Mouse (Mus musculus): ENCODE data around the gene Olfr1423. TPM values are rescaled to one million over a fixed set of nuclear protein-coding genes. Genes with fewer than 3 reads are reported as not detected.

Gene Olfr1423
- polyA plus RNA-seq, 1 experiment from 2014 or later, result not detected

- H3K4me1 ChIP-seq (ENCODE audit: control insufficient read depth, insufficient read depth, low read length), result no peaks in the 10 kb centered on the region
- ATAC-seq (ENCODE audit: low FRiP score, low TSS enrichment) (no peak), DNase-seq (no peak)
- no peaks in the 10 kb centered on the region for H3K27me3 ChIP-seq (ENCODE audit: control insufficient read depth, insufficient read depth, low read length)
- no peak overlapping the region for H3K4me3 ChIP-seq (replicated peaks; ENCODE audit: low read depth, low read length)
- H3K27ac ChIP-seq (replicated peaks; ENCODE audit: low read depth, low read length), result no peak overlapping the region
- H3K9ac ChIP-seq (replicated peaks; ENCODE audit: low read length), result no peak overlapping the region
- no peaks in the 10 kb centered on the region for H3K36me3 ChIP-seq (ENCODE audit: control insufficient read depth, insufficient read depth, low read length)
- H3K9me3 ChIP-seq (ENCODE audit: control insufficient read depth, low read length), result no peaks in the 10 kb centered on the region
- no peak overlapping the region for H3K4me2 ChIP-seq (ENCODE audit: low read length)
- 88% methylated on average over 4 of the region's 4 CpGs for WGBS
Measured at GRCm38 (mm10) chr19:12024149-12024548, 17.0 kb downstream of the Olfr1423 start.

GRCm38 (mm10) chr19:12016192-12016591 is 24.9 kb downstream of the Olfr1423 start:
- no peak for ATAC-seq (ENCODE audit: low FRiP score, low TSS enrichment)
- Histone ChIP-seq H3K4me1 (ENCODE audit: control insufficient read depth, insufficient read depth, low read length) (no peaks in the 10 kb centered on the region), H3K27me3 (ENCODE audit: control insufficient read depth, insufficient read depth, low read length) (no peaks in the 10 kb centered on the region), H3K9me3 (ENCODE audit: control insufficient read depth, low read length) (no peaks in the 10 kb centered on the region), H3K4me3 (replicated peaks; ENCODE audit: low read depth, low read length) (no peak overlapping the region), H3K27ac (replicated peaks; ENCODE audit: low read depth, low read length) (no peak overlapping the region), H3K9ac (replicated peaks; ENCODE audit: low read length) (no peak overlapping the region), H3K4me2 (ENCODE audit: low read length) (no peak overlapping the region), H3K36me3 (ENCODE audit: control insufficient read depth, insufficient read depth, low read length) (no peaks in the 10 kb centered on the region)
- 55% methylated on average over 4 of the region's 4 CpGs for whole genome bisulfite sequencing
- no peak for DNase-seq

DNA sequence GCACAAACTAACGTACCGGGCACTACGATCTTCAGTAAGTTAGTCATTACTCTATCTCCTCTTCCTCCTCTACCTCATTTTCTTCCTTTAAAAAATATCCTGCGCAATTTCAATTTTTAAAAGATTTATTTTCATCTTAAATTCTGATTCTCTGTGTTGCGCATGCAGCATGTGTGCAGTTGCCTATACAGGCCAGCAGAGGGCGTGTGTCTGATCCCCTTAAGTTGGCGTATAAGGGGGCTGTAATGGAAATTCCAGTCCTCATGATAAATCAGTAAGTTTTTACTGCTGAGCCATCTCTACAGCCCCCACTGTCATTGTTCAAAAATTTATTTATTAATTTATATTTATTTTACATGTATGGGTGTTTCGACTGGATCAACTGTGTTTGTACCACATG is 25.4 kb downstream of the Olfr1423 start:
- Histone ChIP-seq H3K27ac (replicated peaks; ENCODE audit: low read depth, low read length) (no peak overlapping the region), H3K4me1 (ENCODE audit: control insufficient read depth, insufficient read depth, low read length) (no peaks in the 10 kb centered on the region), H3K9ac (replicated peaks; ENCODE audit: low read length) (no peak overlapping the region), H3K27me3 (ENCODE audit: control insufficient read depth, insufficient read depth, low read length) (no peaks in the 10 kb centered on the region), H3K9me3 (ENCODE audit: control insufficient read depth, low read length) (no peaks in the 10 kb centered on the region), H3K36me3 (ENCODE audit: control insufficient read depth, insufficient read depth, low read length) (no peaks in the 10 kb centered on the region), H3K4me3 (replicated peaks; ENCODE audit: low read depth, low read length) (no peak overlapping the region), H3K4me2 (ENCODE audit: low read length) (no peak overlapping the region)
- DNase-seq (peak; percentile 21), ATAC-seq (ENCODE audit: low FRiP score, low TSS enrichment) (no peak)
- WGBS, result 68% methylated on average over 8 of the region's 8 CpGs

DNA sequence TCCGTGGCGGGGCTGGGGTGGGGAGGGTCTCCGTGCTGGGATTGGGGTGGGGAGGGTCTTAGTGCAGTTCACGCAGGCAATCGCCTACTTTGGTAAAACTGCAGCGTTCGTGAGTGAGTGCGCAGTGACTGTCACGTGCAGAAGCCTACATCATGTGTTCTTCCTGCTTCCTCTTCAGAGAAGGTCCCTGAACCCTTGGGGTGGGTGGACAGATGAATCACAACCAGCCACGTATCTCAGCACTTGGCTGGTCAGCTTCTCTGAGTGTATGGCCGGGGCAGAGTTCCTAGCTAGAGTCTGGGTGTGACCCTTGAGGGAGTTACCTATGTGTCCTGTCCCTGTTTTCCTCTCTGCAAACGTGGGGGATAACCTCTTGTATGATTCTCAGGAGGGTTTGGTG is 27.9 kb downstream of the Olfr1423 start:
- H3K4me3 ChIP-seq (replicated peaks; ENCODE audit: low read depth, low read length), result peak overlapping the region; percentile 51
- no peaks in the 10 kb centered on the region for H3K36me3 ChIP-seq (ENCODE audit: control insufficient read depth, insufficient read depth, low read length)
- H3K4me2 ChIP-seq (ENCODE audit: low read length), result peak overlapping the region; percentile 59
- H3K9me3 ChIP-seq (ENCODE audit: control insufficient read depth, low read length), result no peaks in the 10 kb centered on the region
- DNase-seq, result peak; percentile 44
- H3K9ac ChIP-seq (replicated peaks; ENCODE audit: low read length), result 0 out of 2 replicates have a peak overlapping the region, but pooled peaks have one; percentile 34
- no peak overlapping the region for H3K27ac ChIP-seq (replicated peaks; ENCODE audit: low read depth, low read length)
- WGBS, result under 1% methylated on average over 12 of the region's 12 CpGs
- H3K27me3 ChIP-seq (ENCODE audit: control insufficient read depth, insufficient read depth, low read length), result no peaks in the 10 kb centered on the region
- no peak for ATAC-seq (ENCODE audit: low FRiP score, low TSS enrichment)
- H3K4me1 ChIP-seq (ENCODE audit: control insufficient read depth, insufficient read depth, low read length), result no peaks in the 10 kb centered on the region

- H3K27me3 ChIP-seq (ENCODE audit: control insufficient read depth, insufficient read depth, low read length), result no peaks in the 10 kb centered on the region
- no peaks in the 10 kb centered on the region for H3K9me3 ChIP-seq (ENCODE audit: control insufficient read depth, low read length)
- under 1% methylated on average over 10 of the region's 10 CpGs for WGBS
- H3K9ac ChIP-seq (replicated peaks; ENCODE audit: low read length), result no peak overlapping the region
- ATAC-seq (ENCODE audit: low FRiP score, low TSS enrichment) (no peak), DNase-seq (no peak)
- no peaks in the 10 kb centered on the region for H3K36me3 ChIP-seq (ENCODE audit: control insufficient read depth, insufficient read depth, low read length)
- H3K4me2 ChIP-seq (ENCODE audit: low read length), result peak overlapping the region; percentile 59
- H3K27ac ChIP-seq (replicated peaks; ENCODE audit: low read depth, low read length), result no peak overlapping the region
- peak overlapping the region; percentile 51 for H3K4me3 ChIP-seq (replicated peaks; ENCODE audit: low read depth, low read length)
- no peaks in the 10 kb centered on the region for H3K4me1 ChIP-seq (ENCODE audit: control insufficient read depth, insufficient read depth, low read length)
Measured at GRCm38 (mm10) chr19:12012615-12013014, 28.5 kb downstream of the Olfr1423 start.

- peak overlapping the region; percentile 90 for H3K27ac ChIP-seq (replicated peaks; ENCODE audit: low read depth, low read length)
- H3K27me3 ChIP-seq (ENCODE audit: control insufficient read depth, insufficient read depth, low read length), result no peaks in the 10 kb centered on the region
- DNase-seq (peak; percentile 92), ATAC-seq (ENCODE audit: low FRiP score, low TSS enrichment) (peak; percentile 87)
- H3K36me3 ChIP-seq (ENCODE audit: control insufficient read depth, insufficient read depth, low read length), result no peaks in the 10 kb centered on the region
- H3K4me3 ChIP-seq (replicated peaks; ENCODE audit: low read depth, low read length), result peak overlapping the region; percentile 51
- peak overlapping the region; percentile 37; the same call in 1 of the 2 replicates for H3K9ac ChIP-seq (replicated peaks; ENCODE audit: low read length)
- 0 out of 2 replicates have a peak, but pooled peaks cover 3% of the 10 kb centered on the region for H3K4me1 ChIP-seq (ENCODE audit: control insufficient read depth, insufficient read depth, low read length)
- no peaks in the 10 kb centered on the region for H3K9me3 ChIP-seq (ENCODE audit: control insufficient read depth, low read length)
- peak overlapping the region; percentile 59 for H3K4me2 ChIP-seq (ENCODE audit: low read length)
- under 1% methylated on average over 49 of the region's 49 CpGs for WGBS
Measured at GRCm38 (mm10) chr19:12011560-12012556, 29.3 kb downstream of the Olfr1423 start.

DNA sequence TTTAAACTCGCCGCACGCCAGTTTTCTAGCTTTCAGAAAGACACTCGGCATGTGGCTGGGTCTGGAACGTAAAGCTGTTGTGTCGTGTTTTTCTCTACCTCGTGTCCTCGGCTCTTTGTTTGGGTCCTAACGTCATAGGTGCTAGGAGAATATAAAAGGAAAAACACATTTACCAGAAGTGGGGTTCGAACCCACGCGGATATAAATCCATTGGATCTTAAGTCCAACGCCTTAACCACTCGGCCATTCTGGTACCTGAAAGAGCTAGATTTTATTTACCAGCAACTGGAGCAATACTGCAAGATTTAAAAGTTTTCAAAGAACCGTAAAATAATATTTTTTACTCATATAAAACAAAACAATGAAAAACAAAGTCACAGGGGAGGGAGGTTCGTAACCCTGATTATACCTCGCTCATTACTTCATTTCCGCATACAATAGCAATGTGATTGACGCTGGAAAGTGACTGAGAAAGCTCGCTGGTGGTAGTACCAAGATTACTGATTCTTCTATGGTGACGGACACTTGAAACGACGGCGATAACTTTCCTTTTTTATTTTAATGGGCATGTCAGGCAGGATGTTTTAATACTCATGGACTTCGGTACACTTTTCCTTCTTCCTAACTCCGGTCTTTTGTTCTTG is 30.1 kb downstream of the Olfr1423 start:
- Histone ChIP-seq H3K27ac (replicated peaks; ENCODE audit: low read depth, low read length) (peak overlapping the region; percentile 90), H3K4me1 (ENCODE audit: control insufficient read depth, insufficient read depth, low read length) (peaks cover 7% of the 10 kb centered on the region; the same call in 1 of the 2 replicates), H3K4me3 (replicated peaks; ENCODE audit: low read depth, low read length) (peak overlapping the region; percentile 51), H3K36me3 (ENCODE audit: control insufficient read depth, insufficient read depth, low read length) (no peaks in the 10 kb centered on the region), H3K27me3 (ENCODE audit: control insufficient read depth, insufficient read depth, low read length) (no peaks in the 10 kb centered on the region), H3K9me3 (ENCODE audit: control insufficient read depth, low read length) (no peaks in the 10 kb centered on the region), H3K9ac (replicated peaks; ENCODE audit: low read length) (peak overlapping the region; percentile 80), H3K4me2 (ENCODE audit: low read length) (peak overlapping the region; percentile 59)
- under 1% methylated on average over 26 of the region's 26 CpGs for WGBS
- ATAC-seq (ENCODE audit: low FRiP score, low TSS enrichment), result peak; percentile 68
- DNase-seq, result peak; percentile 95

DNA sequence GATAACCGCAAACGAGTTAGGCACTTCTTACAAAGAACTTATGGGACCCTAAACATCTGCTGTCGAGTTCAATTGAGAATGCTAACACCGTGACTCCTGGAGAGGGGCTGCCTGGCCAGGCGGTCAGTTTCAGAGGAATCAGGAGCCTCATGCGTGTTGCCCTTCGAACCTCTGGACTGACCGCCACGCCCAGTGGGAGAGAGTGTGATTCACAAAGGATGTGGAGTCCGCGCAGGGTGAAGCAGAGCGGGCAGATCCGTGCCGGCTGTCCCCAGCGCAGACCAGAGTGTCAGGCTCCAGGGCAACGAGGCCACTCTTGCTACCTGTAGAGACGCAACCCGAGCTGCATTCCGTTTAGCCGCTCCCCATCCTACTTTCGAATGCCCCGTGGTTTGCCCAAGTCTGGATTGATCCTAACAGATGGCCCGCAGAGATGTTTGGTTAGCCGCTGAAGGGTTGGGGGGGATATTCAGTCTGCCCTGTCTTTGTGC is 30.8 kb downstream of the Olfr1423 start:
- Histone ChIP-seq H3K27ac (replicated peaks; ENCODE audit: low read depth, low read length) (peak overlapping the region; percentile 90), H3K9ac (replicated peaks; ENCODE audit: low read length) (peak overlapping the region; percentile 80), H3K4me1 (ENCODE audit: control insufficient read depth, insufficient read depth, low read length) (peaks cover 7% of the 10 kb centered on the region; the same call in 1 of the 2 replicates), H3K36me3 (ENCODE audit: control insufficient read depth, insufficient read depth, low read length) (no peaks in the 10 kb centered on the region), H3K4me3 (replicated peaks; ENCODE audit: low read depth, low read length) (peak overlapping the region; percentile 51), H3K9me3 (ENCODE audit: control insufficient read depth, low read length) (no peaks in the 10 kb centered on the region), H3K4me2 (ENCODE audit: low read length) (peak overlapping the region; percentile 59), H3K27me3 (ENCODE audit: control insufficient read depth, insufficient read depth, low read length) (no peaks in the 10 kb centered on the region)
- WGBS, result under 1% methylated on average over 24 of the region's 24 CpGs
- ATAC-seq (ENCODE audit: low FRiP score, low TSS enrichment) (peak; percentile 21), DNase-seq (peak; percentile 78)
